Mouse (Mus musculus): ENCODE data around the gene Alkbh8. TPM values are rescaled to one million over a fixed set of nuclear protein-coding genes. Genes with fewer than 3 reads are reported as not detected.
"Not testable (repeated sequence)": the region's sequence is repeated elsewhere in the genome, so short reads cannot be mapped to it uniquely, and the experiment has no call there.

Gene Alkbh8
- 16.5 and 17.9 TPM in 2 replicates for polyA plus RNA-seq (2014; fragmentation: Nextera tagmentation; extraction: Ambion mirVana)

DNA sequence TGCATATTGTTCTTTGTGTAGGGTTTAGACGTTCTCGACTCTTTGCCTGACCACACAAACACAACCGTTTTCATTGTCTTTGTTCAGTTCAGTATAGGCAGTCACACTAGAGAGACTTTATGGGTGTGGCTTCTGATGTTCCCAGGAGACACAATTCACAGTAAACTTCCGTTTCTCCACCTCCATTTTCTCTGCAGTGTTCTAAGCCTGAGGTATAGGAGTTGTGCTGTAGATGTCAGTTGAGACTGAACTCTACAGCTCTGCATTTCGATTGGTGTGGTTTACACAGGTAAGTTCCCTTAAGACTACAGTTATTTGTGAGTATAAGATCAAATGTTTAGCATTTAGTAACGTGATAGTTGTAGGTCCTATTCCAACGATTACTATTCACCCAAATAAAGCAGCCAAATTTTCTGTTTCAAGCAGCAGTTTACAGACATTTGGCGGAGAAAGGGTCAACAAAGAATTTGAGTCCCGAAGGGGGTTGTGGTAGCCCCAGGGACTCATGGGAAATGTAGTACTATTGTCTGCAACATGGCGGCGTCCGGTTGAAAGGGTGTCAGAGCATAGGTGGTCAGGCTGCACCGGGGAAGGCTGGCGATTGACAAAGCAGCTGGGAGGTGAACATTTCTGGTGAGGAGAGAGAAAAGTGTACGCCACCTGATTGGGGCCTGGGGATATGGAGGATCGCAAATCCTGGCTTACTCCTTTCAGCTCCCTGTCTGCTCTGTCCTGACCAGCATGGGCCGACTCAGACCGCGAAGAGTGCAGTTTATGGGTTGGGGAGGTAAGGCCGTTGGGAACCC, at the start of gene Alkbh8:
Gene Alkbh8 (plus strand): TSS at position 179 of the 806 bp plus-strand sequence.
- Histone ChIP-seq H3K36me3 (ENCODE audit: control insufficient read depth, insufficient read depth, low read length) (peaks cover 21% of the 10 kb centered on the region), H3K4me2 (ENCODE audit: low read length) (peak within 1 kb of the TSS; percentile 72), H3K9ac (ENCODE audit: low read length) (peak within 1 kb of the TSS; percentile 78), H3K4me3 (ENCODE audit: control insufficient read depth in 1 of 2, insufficient read depth in 1 of 2, low read depth in 1 of 2, low read length in 2 of 2) (peak within 1 kb of the TSS; percentile 63 to 73), H3K9me3 (ENCODE audit: control insufficient read depth, low read length) (no peaks in the 10 kb centered on the region), H3K27ac (replicated peaks in 1 of 2; ENCODE audit: control insufficient read depth in 1 of 2, insufficient read depth in 1 of 2, low read depth in 2 of 2, low read length in 2 of 2) (peak within 1 kb of the TSS; percentile 59 to 68; a peak in 3 of 4 replicates), H3K27me3 (ENCODE audit: control insufficient read depth, insufficient read depth, low read length) (no peaks in the 10 kb centered on the region), H3K4me1 (ENCODE audit: control insufficient read depth in 2 of 2, insufficient read depth in 2 of 2, low read length in 2 of 2) (0 out of 4 replicates have a peak, but pooled peaks cover 0 to 4% of the 10 kb centered on the region in 2 experiments)
- ATAC-seq (ENCODE audit: insufficient number of reproducible peaks, insufficient read depth, low FRiP score, low read depth): peak; percentile 94
- WGBS: 8% methylated on average over 20 of the region's 20 CpGs

DNA sequence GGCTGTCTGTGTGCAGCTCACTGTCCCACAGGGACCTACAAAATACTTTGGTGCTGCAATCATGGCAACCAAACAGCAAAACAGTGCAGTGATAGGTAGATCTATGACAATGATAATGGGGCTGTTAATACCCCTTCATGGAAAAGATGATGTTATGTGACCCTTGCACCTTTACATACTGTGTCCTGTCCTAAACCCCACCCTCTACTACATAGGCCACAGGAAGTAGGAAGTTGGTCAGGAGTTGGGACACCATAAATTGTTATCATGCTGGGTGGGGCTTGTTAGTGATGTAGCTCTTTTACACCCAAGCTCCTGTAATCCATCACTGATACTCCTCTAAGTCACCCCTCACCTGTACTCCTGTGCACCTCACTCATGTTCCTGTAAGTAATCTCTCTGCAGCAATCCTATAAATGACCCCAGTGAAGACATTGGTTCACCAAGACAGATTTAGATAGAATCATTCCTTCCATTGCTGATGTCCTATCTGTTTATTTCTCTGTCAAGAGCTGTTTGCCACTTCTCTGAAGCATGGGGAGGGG, 25.6 kb upstream of the Alkbh8 start:
- no peaks in the 10 kb centered on the region for H3K9me3 ChIP-seq (ENCODE audit: control insufficient read depth, low read length)
- H3K27ac ChIP-seq (replicated peaks in 1 of 2; ENCODE audit: control insufficient read depth in 1 of 2, insufficient read depth in 1 of 2, low read depth in 2 of 2, low read length in 2 of 2): no peak overlapping the region
- no peaks in the 10 kb centered on the region for H3K4me1 ChIP-seq (ENCODE audit: control insufficient read depth in 2 of 2, insufficient read depth in 2 of 2, low read length in 2 of 2)
- H3K9ac ChIP-seq (ENCODE audit: low read length): no peak overlapping the region
- no peaks in the 10 kb centered on the region for H3K36me3 ChIP-seq (ENCODE audit: control insufficient read depth, insufficient read depth, low read length)
- H3K4me2 ChIP-seq (ENCODE audit: low read length): no peak overlapping the region
- ATAC-seq (ENCODE audit: insufficient number of reproducible peaks, insufficient read depth, low FRiP score, low read depth): no peak
- H3K27me3 ChIP-seq (ENCODE audit: control insufficient read depth, insufficient read depth, low read length): no peaks in the 10 kb centered on the region
- no peak overlapping the region for H3K4me3 ChIP-seq (ENCODE audit: control insufficient read depth in 1 of 2, insufficient read depth in 1 of 2, low read depth in 1 of 2, low read length in 2 of 2)

GRCm38 (mm10) chr9:3310016-3310415, 24.9 kb upstream of the Alkbh8 start:
- no peaks in the 10 kb centered on the region for H3K4me1 ChIP-seq (ENCODE audit: control insufficient read depth in 2 of 2, insufficient read depth in 2 of 2, low read length in 2 of 2)
- no peak overlapping the region for H3K27ac ChIP-seq (replicated peaks in 1 of 2; ENCODE audit: control insufficient read depth in 1 of 2, insufficient read depth in 1 of 2, low read depth in 2 of 2, low read length in 2 of 2)
- H3K36me3 ChIP-seq (ENCODE audit: control insufficient read depth, insufficient read depth, low read length): no peaks in the 10 kb centered on the region
- H3K4me3 ChIP-seq (ENCODE audit: control insufficient read depth in 1 of 2, insufficient read depth in 1 of 2, low read depth in 1 of 2, low read length in 2 of 2): no peak overlapping the region
- WGBS: 73% methylated on average over 2 of the region's 2 CpGs
- H3K4me2 ChIP-seq (ENCODE audit: low read length): no peak overlapping the region
- no peak for ATAC-seq (ENCODE audit: insufficient number of reproducible peaks, insufficient read depth, low FRiP score, low read depth)
- no peaks in the 10 kb centered on the region for H3K27me3 ChIP-seq (ENCODE audit: control insufficient read depth, insufficient read depth, low read length)
- no peak overlapping the region for H3K9ac ChIP-seq (ENCODE audit: low read length)
- no peaks in the 10 kb centered on the region for H3K9me3 ChIP-seq (ENCODE audit: control insufficient read depth, low read length)

DNA sequence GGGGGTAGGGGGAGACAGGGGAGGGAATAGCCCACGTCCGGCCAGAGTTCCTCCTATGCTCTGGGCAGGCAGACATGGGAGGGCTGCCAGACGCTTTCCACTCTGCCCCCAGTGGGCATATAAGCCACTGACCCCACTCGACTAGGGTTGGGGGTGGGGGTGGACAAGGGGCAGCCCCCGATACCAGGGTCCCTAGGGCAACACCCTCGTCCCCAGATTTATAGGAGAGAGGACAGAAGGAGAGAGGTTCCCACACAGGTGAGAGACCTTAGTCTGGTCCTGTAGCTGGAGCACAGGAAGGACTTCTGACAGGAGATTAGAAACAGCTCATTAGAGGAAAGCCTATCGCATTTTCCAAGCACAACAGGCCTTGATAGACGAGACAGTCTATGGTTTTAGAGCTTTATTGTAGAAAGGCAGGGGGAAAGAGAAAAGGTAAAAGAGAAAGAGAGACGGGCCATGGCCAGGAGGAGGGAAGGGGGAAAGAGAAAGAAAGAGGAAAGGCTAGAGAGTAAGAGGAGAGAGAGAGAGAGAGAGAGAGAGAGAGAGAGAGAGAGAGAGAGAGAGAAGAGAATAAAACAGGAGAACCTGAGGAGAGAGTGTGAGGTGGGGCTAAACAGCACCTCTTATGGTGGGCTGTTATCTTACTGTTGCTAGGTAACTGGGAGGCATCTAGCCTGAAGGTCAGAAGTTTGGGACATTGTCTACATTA, 7.4 kb upstream of the Alkbh8 start:
- H3K27me3 ChIP-seq (ENCODE audit: control insufficient read depth, insufficient read depth, low read length); H3K4me2 ChIP-seq (ENCODE audit: low read length); H3K36me3 ChIP-seq (ENCODE audit: control insufficient read depth, insufficient read depth, low read length); H3K9me3 ChIP-seq (ENCODE audit: control insufficient read depth, low read length); H3K4me3 ChIP-seq (ENCODE audit: control insufficient read depth in 1 of 2, insufficient read depth in 1 of 2, low read depth in 1 of 2, low read length in 2 of 2); H3K27ac ChIP-seq (replicated peaks in 1 of 2; ENCODE audit: control insufficient read depth in 1 of 2, insufficient read depth in 1 of 2, low read depth in 2 of 2, low read length in 2 of 2); H3K9ac ChIP-seq (ENCODE audit: low read length); H3K4me1 ChIP-seq (ENCODE audit: control insufficient read depth in 2 of 2, insufficient read depth in 2 of 2, low read length in 2 of 2); ATAC-seq (ENCODE audit: insufficient number of reproducible peaks, insufficient read depth, low FRiP score, low read depth): not testable (repeated sequence)
- WGBS: 45% methylated on average over 9 of the region's 9 CpGs

GRCm38 (mm10) chr9:3328054-3328595, 6.8 kb upstream of the Alkbh8 start:
- no peak overlapping the region for H3K9ac ChIP-seq (ENCODE audit: low read length)
- H3K27ac ChIP-seq (replicated peaks in 1 of 2; ENCODE audit: control insufficient read depth in 1 of 2, insufficient read depth in 1 of 2, low read depth in 2 of 2, low read length in 2 of 2): no peak overlapping the region
- ATAC-seq (ENCODE audit: insufficient number of reproducible peaks, insufficient read depth, low FRiP score, low read depth): no peak
- no peaks in the 10 kb centered on the region for H3K36me3 ChIP-seq (ENCODE audit: control insufficient read depth, insufficient read depth, low read length)
- no peak overlapping the region for H3K4me2 ChIP-seq (ENCODE audit: low read length)
- H3K4me1 ChIP-seq (ENCODE audit: control insufficient read depth in 2 of 2, insufficient read depth in 2 of 2, low read length in 2 of 2): no peaks in the 10 kb centered on the region; a peak in 1 of 4 replicates
- no peaks in the 10 kb centered on the region for H3K27me3 ChIP-seq (ENCODE audit: control insufficient read depth, insufficient read depth, low read length)
- WGBS: 38% methylated on average over 3 of the region's 3 CpGs
- H3K9me3 ChIP-seq (ENCODE audit: control insufficient read depth, low read length): no peaks in the 10 kb centered on the region
- H3K4me3 ChIP-seq (ENCODE audit: control insufficient read depth in 1 of 2, insufficient read depth in 1 of 2, low read depth in 1 of 2, low read length in 2 of 2): no peak overlapping the region

DNA sequence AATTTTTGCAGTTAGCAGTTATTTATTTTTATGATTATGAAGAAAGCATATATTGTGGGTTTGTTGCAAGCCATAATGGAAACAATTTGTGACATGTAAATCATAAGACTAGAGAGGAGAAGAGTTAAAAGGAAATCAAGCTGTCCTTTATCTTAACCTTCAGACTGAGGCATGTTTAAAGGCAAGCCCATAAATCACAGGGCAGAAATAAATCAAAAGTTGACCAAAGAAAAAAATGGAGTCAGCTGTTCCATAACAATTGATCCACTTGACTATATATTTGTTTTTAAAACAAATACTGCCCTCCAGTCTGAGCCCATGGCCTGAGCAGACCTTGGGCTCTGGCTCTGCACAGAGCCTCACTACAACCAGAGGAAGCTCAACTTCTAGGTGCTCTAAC, 4.6 kb upstream of the Alkbh8 start:
- no peak overlapping the region for H3K27ac ChIP-seq (replicated peaks in 1 of 2; ENCODE audit: control insufficient read depth in 1 of 2, insufficient read depth in 1 of 2, low read depth in 2 of 2, low read length in 2 of 2)
- no peak for ATAC-seq (ENCODE audit: insufficient number of reproducible peaks, insufficient read depth, low FRiP score, low read depth)
- H3K4me3 ChIP-seq (ENCODE audit: control insufficient read depth in 1 of 2, insufficient read depth in 1 of 2, low read depth in 1 of 2, low read length in 2 of 2): no peak overlapping the region
- H3K4me2 ChIP-seq (ENCODE audit: low read length): no peak overlapping the region
- no peaks in the 10 kb centered on the region; a peak in 1 of 4 replicates for H3K4me1 ChIP-seq (ENCODE audit: control insufficient read depth in 2 of 2, insufficient read depth in 2 of 2, low read length in 2 of 2)
- H3K9me3 ChIP-seq (ENCODE audit: control insufficient read depth, low read length): no peaks in the 10 kb centered on the region
- H3K9ac ChIP-seq (ENCODE audit: low read length): no peak overlapping the region
- no peaks in the 10 kb centered on the region for H3K27me3 ChIP-seq (ENCODE audit: control insufficient read depth, insufficient read depth, low read length)
- no peaks in the 10 kb centered on the region for H3K36me3 ChIP-seq (ENCODE audit: control insufficient read depth, insufficient read depth, low read length)

- Histone ChIP-seq H3K4me2 (ENCODE audit: low read length) (no peak overlapping the region), H3K36me3 (ENCODE audit: control insufficient read depth, insufficient read depth, low read length) (no peaks in the 10 kb centered on the region), H3K9me3 (ENCODE audit: control insufficient read depth, low read length) (no peaks in the 10 kb centered on the region), H3K27me3 (ENCODE audit: control insufficient read depth, insufficient read depth, low read length) (no peaks in the 10 kb centered on the region), H3K27ac (replicated peaks in 1 of 2; ENCODE audit: control insufficient read depth in 1 of 2, insufficient read depth in 1 of 2, low read depth in 2 of 2, low read length in 2 of 2) (no peak overlapping the region), H3K9ac (ENCODE audit: low read length) (no peak overlapping the region), H3K4me1 (ENCODE audit: control insufficient read depth in 2 of 2, insufficient read depth in 2 of 2, low read length in 2 of 2) (no peaks in the 10 kb centered on the region; a peak in 1 of 4 replicates), H3K4me3 (ENCODE audit: control insufficient read depth in 1 of 2, insufficient read depth in 1 of 2, low read depth in 1 of 2, low read length in 2 of 2) (no peak overlapping the region)
- WGBS: 72% methylated on average over 3 of the region's 3 CpGs
- ATAC-seq (ENCODE audit: insufficient number of reproducible peaks, insufficient read depth, low FRiP score, low read depth): no peak
Observed at GRCm38 (mm10) chr9:3330737-3331384, 4.1 kb upstream of the Alkbh8 start.

Data from heart, embryonic 14.5 days (tissue).